Mouse (Mus musculus) bone marrow macrophage, adult 2 months (primary cell): Measurements from ENCODE around the gene Hist1h2ad.

Experiments
- CTCF ChIP-seq: IDR thresholded peaks from 2 replicates; pipeline ENCODE4 v1.5.1; 2012; ENCODE audit warnings: low read depth, mild to moderate bottlenecking, low read length, moderate library complexity
- POLR2A ChIP-seq: IDR thresholded peaks from 2 replicates; pipeline ENCODE4 v1.6.1; 2012; ENCODE audit warnings: mild to moderate bottlenecking, low read depth, low read length, borderline replicate concordance

DNA sequence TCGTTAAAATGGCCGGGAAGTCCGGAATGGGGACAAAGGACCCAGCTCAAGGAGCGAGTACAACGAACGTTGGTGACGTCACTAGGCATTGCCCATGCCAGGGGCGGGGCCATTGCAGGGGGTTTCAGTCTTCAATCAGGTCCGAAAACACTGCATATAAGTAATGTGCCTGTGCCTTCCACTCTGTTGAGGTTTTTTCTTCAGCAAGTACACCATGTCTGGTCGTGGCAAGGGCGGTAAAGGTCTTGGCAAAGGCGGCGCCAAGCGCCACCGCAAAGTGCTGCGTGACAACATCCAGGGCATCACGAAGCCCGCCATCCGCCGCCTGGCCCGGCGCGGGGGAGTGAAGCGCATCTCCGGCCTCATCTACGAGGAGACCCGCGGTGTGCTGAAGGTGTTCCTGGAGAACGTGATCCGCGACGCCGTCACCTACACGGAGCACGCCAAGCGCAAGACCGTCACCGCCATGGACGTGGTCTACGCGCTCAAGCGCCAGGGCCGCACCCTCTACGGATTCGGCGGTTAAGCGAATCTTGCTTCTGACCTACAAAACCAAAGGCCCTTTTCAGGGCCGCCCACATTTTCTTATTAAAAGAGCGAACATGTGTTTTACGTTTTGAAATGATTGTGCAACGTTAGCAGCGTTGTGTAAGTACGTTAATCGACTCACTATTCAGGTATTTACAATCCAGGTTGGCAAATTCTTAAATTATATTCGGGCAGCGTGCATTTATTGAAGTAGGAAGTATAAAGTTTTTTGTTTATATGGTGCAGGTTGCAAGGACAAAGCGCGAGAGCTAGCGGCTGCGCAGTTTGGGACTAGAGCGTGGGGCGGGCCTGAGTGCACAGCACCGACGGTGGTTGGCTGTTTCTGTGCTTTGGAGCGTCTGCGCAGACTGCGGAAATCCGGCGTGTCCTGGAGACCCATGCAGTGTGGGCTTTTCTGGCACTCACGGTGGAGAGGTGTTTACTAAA, 43.0 kb upstream of the Hist1h2ad start, which contains the start of gene Hist1h4h:
- TF ChIP-seq CTCF (no peak), POLR2A (peak; percentile 96)
